Mouse (Mus musculus): ENCODE measurements at regions not wholly inside any gene's neighbourhood (a gene's known extent, or its start where the extent isn't known, plus 50 kb on each side); places are given as distances from the start of the nearest gene placed in this dataset.
"Not testable (repeated sequence)": the region's sequence is repeated elsewhere in the genome, so short reads cannot be mapped to it uniquely, and the experiment has no call there.

- no peak for ATAC-seq (ENCODE audit: insufficient number of reproducible peaks, insufficient read depth, low FRiP score, low TSS enrichment, low read depth)
- Histone ChIP-seq H3K4me2 (no peak overlapping the region), H3K4me3 (no peak overlapping the region), H3K9me3 (no peaks in the 10 kb centered on the region), H3K4me1 (no peaks in the 10 kb centered on the region), H3K27me3 (peaks cover 23% of the 10 kb centered on the region), H3K27ac (no peak overlapping the region), H3K36me3 (no peaks in the 10 kb centered on the region), H3K9ac (no peak overlapping the region)
- 13% methylated on average over 2 of the region's 2 CpGs for WGBS
These were observed 114.2 kb downstream of the Nectin1 start for GRCm38 (mm10) chr9:43857988-43858387.

DNA sequence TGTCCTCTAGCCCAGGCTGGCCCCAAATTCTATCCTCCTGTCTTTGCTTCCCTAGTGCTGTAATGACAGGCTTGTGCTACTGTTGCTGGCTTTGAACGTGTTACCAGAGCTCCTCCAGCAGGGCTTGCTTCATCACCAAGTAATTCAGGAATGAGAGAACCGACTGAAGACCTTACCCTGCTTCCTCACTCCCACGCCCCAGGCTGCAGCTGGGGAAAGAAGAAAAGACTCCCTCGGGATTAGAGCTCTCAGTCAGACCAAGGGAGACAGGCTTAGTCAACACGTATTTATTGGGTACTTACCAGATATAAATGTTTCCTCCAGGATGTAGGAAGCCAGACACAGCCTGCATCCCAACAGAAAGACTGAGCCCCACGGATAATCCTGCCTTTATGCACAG is 115.0 kb downstream of the Nectin1 start:
- Histone ChIP-seq H3K4me1 (peaks cover 4% of the 10 kb centered on the region), H3K9me3 (no peaks in the 10 kb centered on the region), H3K4me2 (no peak overlapping the region), H3K36me3 (no peaks in the 10 kb centered on the region), H3K27me3 (peaks cover 31% of the 10 kb centered on the region), H3K27ac (no peak overlapping the region), H3K4me3 (no peak overlapping the region), H3K9ac (no peak overlapping the region)
- 31% methylated on average over 6 of the region's 6 CpGs for WGBS
- ATAC-seq (ENCODE audit: insufficient number of reproducible peaks, insufficient read depth, low FRiP score, low TSS enrichment, low read depth), result no peak

DNA sequence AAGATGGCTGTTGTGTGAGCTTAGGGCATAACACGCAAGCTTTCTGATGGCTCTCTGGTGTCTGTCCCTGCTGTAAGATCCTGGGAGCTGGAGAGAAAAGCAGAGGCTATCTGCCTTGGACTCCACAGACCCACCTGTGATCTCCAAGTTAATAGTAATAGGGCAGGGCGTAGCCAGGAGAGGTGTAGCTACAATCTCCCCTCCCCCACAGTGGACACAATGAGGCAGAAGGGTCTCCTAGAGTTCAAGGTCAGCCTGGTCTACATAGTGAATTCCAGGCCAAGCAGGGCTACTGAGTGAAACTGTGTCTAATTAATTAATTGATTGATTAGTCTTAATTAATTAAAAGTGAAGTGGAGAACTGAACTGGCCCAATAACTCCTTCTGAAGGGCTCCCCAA is 116.5 kb downstream of the Nectin1 start:
- no peaks in the 10 kb centered on the region for H3K36me3 ChIP-seq
- peaks cover 13% of the 10 kb centered on the region for H3K4me1 ChIP-seq
- no peaks in the 10 kb centered on the region for H3K9me3 ChIP-seq
- H3K4me3 ChIP-seq, result no peak overlapping the region
- no peak overlapping the region for H3K9ac ChIP-seq
- H3K27me3 ChIP-seq, result peaks cover 44% of the 10 kb centered on the region
- H3K4me2 ChIP-seq, result no peak overlapping the region
- 95% methylated on average over 2 of the region's 2 CpGs for WGBS
- ATAC-seq (ENCODE audit: insufficient number of reproducible peaks, insufficient read depth, low FRiP score, low TSS enrichment, low read depth), result no peak
- no peak overlapping the region for H3K27ac ChIP-seq

- peaks cover 13% of the 10 kb centered on the region for H3K4me1 ChIP-seq
- no peak for ATAC-seq (ENCODE audit: insufficient number of reproducible peaks, insufficient read depth, low FRiP score, low TSS enrichment, low read depth)
- no peak overlapping the region for H3K4me3 ChIP-seq
- H3K36me3 ChIP-seq, result no peaks in the 10 kb centered on the region
- no peak overlapping the region for H3K4me2 ChIP-seq
- H3K9me3 ChIP-seq, result no peaks in the 10 kb centered on the region
- H3K27ac ChIP-seq, result no peak overlapping the region
- H3K9ac ChIP-seq, result no peak overlapping the region
- peaks cover 50% of the 10 kb centered on the region for H3K27me3 ChIP-seq
- WGBS, result 26% methylated on average over 10 of the region's 10 CpGs
These were observed 117.6 kb downstream of the Nectin1 start for GRCm38 (mm10) chr9:43861375-43861774.

DNA sequence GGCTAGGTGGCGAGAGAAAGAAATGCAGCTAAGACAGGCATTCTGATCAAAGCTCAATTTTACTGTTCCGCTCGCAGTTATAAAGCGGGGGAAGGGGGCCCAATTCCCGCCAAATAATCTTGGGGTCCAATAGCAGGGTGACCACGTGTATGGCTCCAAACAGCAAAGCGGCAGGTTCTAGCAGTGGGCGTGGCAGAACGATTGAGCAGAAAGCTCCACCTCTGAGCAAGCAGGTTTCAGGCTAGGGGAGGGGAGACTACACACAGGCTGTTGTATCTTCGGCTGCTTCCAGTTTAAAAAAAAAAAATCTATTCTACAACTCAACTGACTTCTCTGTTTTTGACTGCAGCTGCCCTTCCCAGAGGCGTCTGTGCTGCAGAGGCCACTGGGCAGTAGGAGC is 118.2 kb downstream of the Nectin1 start:
- 7% methylated on average over 11 of the region's 11 CpGs for WGBS
- not testable (repeated sequence) for H3K9me3 ChIP-seq; H3K36me3 ChIP-seq; H3K4me2 ChIP-seq; H3K9ac ChIP-seq; H3K27ac ChIP-seq; ATAC-seq (ENCODE audit: insufficient number of reproducible peaks, insufficient read depth, low FRiP score, low TSS enrichment, low read depth); H3K4me3 ChIP-seq
- Histone ChIP-seq H3K27me3 (peaks cover 51% of the 10 kb centered on the region), H3K4me1 (peaks cover 13% of the 10 kb centered on the region)

DNA sequence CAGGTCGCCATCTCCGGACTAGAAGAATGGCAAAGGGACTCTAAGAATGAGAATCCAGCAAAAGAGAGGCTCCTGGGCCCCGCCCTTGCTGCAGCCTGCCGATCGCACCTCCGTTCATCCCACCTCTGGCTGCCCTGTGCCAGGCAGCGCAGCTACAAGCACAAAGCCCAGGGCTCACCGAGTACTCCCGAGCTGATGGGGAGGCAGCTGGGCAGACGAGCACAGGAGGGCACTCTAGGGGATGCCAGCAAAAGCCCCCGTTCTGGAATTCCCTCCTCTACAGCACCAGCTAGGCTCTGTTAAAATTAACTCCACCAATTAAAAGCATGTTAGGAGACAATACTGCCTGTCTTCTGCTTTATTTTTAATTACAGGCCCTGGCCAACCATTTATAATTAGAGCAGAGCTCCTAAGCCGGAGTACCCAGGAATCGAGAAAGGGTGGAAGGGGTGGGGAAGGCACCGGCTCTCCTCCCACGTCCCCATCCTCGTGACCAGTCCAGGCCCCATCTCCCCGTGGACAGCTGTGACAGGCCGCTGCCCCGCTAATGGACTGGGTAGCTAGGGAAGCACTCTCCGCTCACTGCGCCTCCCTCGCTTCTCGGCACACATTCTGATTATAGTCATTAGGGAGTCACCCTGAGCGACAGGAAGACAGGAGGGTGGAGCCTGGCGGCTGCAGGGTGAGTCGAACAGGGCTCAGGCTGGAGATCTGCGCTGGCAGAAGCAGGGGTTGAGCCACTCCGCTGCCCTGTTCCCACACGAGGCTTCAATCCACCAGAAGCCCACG is 120.0 kb downstream of the Nectin1 start:
- Histone ChIP-seq H3K4me1 (peaks cover 13% of the 10 kb centered on the region), H3K27me3 (peaks cover 51% of the 10 kb centered on the region), H3K36me3 (no peaks in the 10 kb centered on the region), H3K9ac (peak overlapping the region; percentile 57), H3K4me2 (peak overlapping the region; percentile 57), H3K4me3 (peak overlapping the region; percentile 26), H3K9me3 (no peaks in the 10 kb centered on the region), H3K27ac (no peak overlapping the region)
- ATAC-seq (ENCODE audit: insufficient number of reproducible peaks, insufficient read depth, low FRiP score, low TSS enrichment, low read depth), result peak; percentile 43; the same call in 1 of the 2 replicates
- 2% methylated on average over 30 of the region's 30 CpGs for WGBS

DNA sequence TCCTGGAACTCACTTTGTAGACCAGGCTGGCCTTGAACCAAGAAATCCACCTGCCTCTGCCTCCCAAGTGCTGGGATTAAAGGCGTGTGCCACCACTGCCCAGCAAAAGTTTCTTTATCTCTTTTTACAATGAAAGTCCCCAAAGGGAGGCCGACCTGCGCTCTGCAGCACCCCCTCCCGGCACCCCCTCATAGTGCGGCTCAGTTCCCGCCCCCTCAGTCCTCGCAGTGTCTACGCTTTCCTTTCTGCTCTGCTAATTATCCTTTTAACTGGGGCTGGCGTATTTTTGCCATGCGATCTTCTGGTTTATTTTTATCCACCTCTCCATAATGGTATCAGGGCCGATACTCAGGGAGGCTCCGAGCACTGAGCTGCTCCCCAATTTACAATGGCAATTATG is 123.0 kb downstream of the Nectin1 start:
- ATAC-seq (ENCODE audit: insufficient number of reproducible peaks, insufficient read depth, low FRiP score, low TSS enrichment, low read depth), result no peak
- Histone ChIP-seq H3K36me3 (no peaks in the 10 kb centered on the region), H3K4me2 (no peak overlapping the region), H3K27me3 (peaks cover 47% of the 10 kb centered on the region), H3K9me3 (no peaks in the 10 kb centered on the region), H3K9ac (no peak overlapping the region), H3K27ac (no peak overlapping the region), H3K4me3 (no peak overlapping the region), H3K4me1 (peaks cover 13% of the 10 kb centered on the region)
- 63% methylated on average over 12 of the region's 12 CpGs for WGBS

GRCm38 (mm10) chr9:43873841-43874240 is 130.1 kb downstream of the Nectin1 start:
- no peaks in the 10 kb centered on the region for H3K4me1 ChIP-seq
- no peak overlapping the region for H3K9ac ChIP-seq
- H3K27me3 ChIP-seq, result peaks cover 31% of the 10 kb centered on the region
- no peak overlapping the region for H3K4me3 ChIP-seq
- H3K36me3 ChIP-seq, result no peaks in the 10 kb centered on the region
- no peak overlapping the region for H3K4me2 ChIP-seq
- H3K9me3 ChIP-seq, result no peaks in the 10 kb centered on the region
- ATAC-seq (ENCODE audit: insufficient number of reproducible peaks, insufficient read depth, low FRiP score, low TSS enrichment, low read depth), result no peak
- H3K27ac ChIP-seq, result no peak overlapping the region
- 75% methylated on average over 2 of the region's 2 CpGs for WGBS

DNA sequence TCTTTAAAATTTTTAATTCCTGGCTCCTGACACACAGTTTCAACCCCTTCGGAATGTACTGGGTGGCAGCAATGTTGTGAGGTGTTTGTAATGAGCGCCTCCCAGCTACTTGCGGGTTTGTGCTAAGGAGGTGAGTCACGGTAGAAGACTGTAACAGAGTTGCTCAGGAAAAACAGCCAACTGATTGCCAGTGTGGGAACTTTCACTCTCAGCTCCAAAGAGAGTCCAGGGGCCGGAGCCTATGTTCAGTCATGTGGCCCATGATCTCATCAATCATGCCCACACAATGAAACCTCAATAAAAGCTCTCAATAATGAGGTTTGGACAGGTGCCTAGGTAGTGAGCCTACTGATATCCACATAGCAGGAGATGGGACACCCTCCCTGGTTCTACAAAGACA is 130.5 kb downstream of the Nectin1 start:
- Histone ChIP-seq H3K4me1 (peaks cover 4% of the 10 kb centered on the region), H3K9ac (no peak overlapping the region), H3K9me3 (no peaks in the 10 kb centered on the region), H3K27ac (no peak overlapping the region), H3K36me3 (no peaks in the 10 kb centered on the region), H3K4me3 (no peak overlapping the region), H3K4me2 (no peak overlapping the region), H3K27me3 (peaks cover 36% of the 10 kb centered on the region)
- no peak for ATAC-seq (ENCODE audit: insufficient number of reproducible peaks, insufficient read depth, low FRiP score, low TSS enrichment, low read depth)
- WGBS, result 79% methylated on average over 5 of the region's 5 CpGs

- Histone ChIP-seq H3K27me3 (peaks cover 67% of the 10 kb centered on the region), H3K9me3 (no peaks in the 10 kb centered on the region), H3K4me3 (peak overlapping the region; percentile 38), H3K27ac (no peak overlapping the region), H3K36me3 (no peaks in the 10 kb centered on the region), H3K9ac (peak overlapping the region; percentile 56), H3K4me2 (peak overlapping the region; percentile 63), H3K4me1 (peaks cover 14% of the 10 kb centered on the region)
- ATAC-seq (ENCODE audit: insufficient number of reproducible peaks, insufficient read depth, low FRiP score, low TSS enrichment, low read depth), result no peak
- 4% methylated on average over 24 of the region's 24 CpGs for WGBS
These were observed 135.6 kb downstream of the Nectin1 start for GRCm38 (mm10) chr9:43879220-43879968.

DNA sequence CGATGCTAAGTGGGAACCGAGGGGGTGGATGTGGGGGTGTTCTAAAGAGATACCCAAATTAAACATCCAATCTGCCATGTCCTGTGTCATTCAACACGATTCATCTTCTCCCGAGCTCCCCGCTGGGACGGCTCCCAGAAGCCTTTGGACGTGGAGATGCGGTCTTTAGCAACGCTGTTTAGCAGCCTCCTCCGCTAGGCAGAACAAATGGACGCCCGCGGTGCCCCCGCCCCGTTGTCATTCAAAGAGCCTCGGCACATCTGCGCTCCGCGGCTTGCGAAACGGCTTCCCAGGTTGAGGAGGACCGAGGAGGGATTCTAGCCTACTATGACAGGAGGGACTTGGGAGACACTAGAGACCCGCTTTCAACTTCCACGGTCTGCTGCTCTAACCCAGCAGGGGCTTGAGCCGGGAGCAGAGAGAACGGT is 136.2 kb downstream of the Nectin1 start:
- Histone ChIP-seq H3K9me3 (no peaks in the 10 kb centered on the region), H3K27me3 (peaks cover 71% of the 10 kb centered on the region), H3K4me2 (peak overlapping the region; percentile 63), H3K4me1 (peaks cover 14% of the 10 kb centered on the region), H3K27ac (no peak overlapping the region), H3K4me3 (peak overlapping the region; percentile 38), H3K36me3 (no peaks in the 10 kb centered on the region), H3K9ac (peak overlapping the region; percentile 56)
- WGBS, result under 1% methylated on average over 26 of the region's 26 CpGs
- no peak for ATAC-seq (ENCODE audit: insufficient number of reproducible peaks, insufficient read depth, low FRiP score, low TSS enrichment, low read depth)

GRCm38 (mm10) chr9:43893086-43893485 is 149.3 kb downstream of the Nectin1 start:
- 63% methylated on average over 6 of the region's 6 CpGs for WGBS
- Histone ChIP-seq H3K4me3 (no peak overlapping the region), H3K9me3 (no peaks in the 10 kb centered on the region)

More at GRCm38 (mm10) chr9:43893086-43893485, 149.3 kb downstream of the Nectin1 start:
- H3K27ac ChIP-seq, result no peak overlapping the region
- no peak overlapping the region for H3K9ac ChIP-seq
- H3K4me1 ChIP-seq, result no peaks in the 10 kb centered on the region
- H3K27me3 ChIP-seq, result no peaks in the 10 kb centered on the region; the same call in 1 of the 2 replicates
- ATAC-seq (ENCODE audit: insufficient number of reproducible peaks, insufficient read depth, low FRiP score, low TSS enrichment, low read depth), result no peak
- no peak overlapping the region for H3K4me2 ChIP-seq
- no peaks in the 10 kb centered on the region for H3K36me3 ChIP-seq
